ENCODE assay signal across 11 mouse cellular contexts in genomic region chr2:165597536-165597935, GRCm38 (mm10). TPM values are rescaled to one million over a fixed set of nuclear protein-coding genes. Genes with fewer than 3 reads are reported as not detected.
DNase-seq lines count a peak whose midpoint lies in the region; ATAC-seq lines count a peak whose summit lies in the region.
"Had no signal": no experiment of that assay in that cellular context is flagged by ENCODE, and none has a peak within 500 bp of the region (broad histone marks: within the 10 kb centered on the region; RNA-seq: fewer than 3 reads in every experiment).

No protein-coding gene starts in this region.

- peak; percentile 35 for DNase-seq in embryo, embryonic 10.5 days (ENCODE audit: low spot score)
- no peak for DNase-seq in embryo, embryonic 11 days
- no peak for DNase-seq in hindbrain, embryonic 14.5 days (ENCODE audit: low spot score)
- DNase-seq in neural tube, embryonic 11.5 days (ENCODE audit: low spot score) = no peak
- DNase-seq in thymus, postnatal 36 days = no peak
- DNase-seq in layer of hippocampus, adult 11-12 months (ENCODE audit: low spot score) = no peak
- DNase-seq in kidney, adult 8-10 months = no peak
- DNase-seq: adrenal gland, postnatal 10 days; thymus, adult 2 months had no signal

- H3K36me3 ChIP-seq in hindbrain, embryonic 14.5 days (replicated peaks; ENCODE audit: control insufficient read depth, insufficient read depth) = no peaks in the 10 kb centered on the region
- no peaks in the 10 kb centered on the region for H3K36me3 ChIP-seq in neural tube, embryonic 11.5 days (ENCODE audit: control insufficient read depth, insufficient read depth, low read length)

- peaks cover 11% of the 10 kb centered on the region; the same call in 1 of the 2 replicates for H3K27me3 ChIP-seq in hindbrain, embryonic 14.5 days (ENCODE audit: control insufficient read depth, insufficient read depth, low read length)
- peaks cover 11% of the 10 kb centered on the region; the same call in 1 of the 2 replicates for H3K27me3 ChIP-seq in neural tube, embryonic 11.5 days (ENCODE audit: control insufficient read depth, insufficient read depth, low read length)

- 40% methylated on average over 6 of the region's 6 CpGs for WGBS in hindbrain, embryonic 14.5 days
- 30% methylated on average over 6 of the region's 6 CpGs for WGBS in neural tube, embryonic 11.5 days

- H3K27ac ChIP-seq in brown adipose tissue, adult 24 weeks (replicated peaks; ENCODE audit: low read depth, low read length) = no peak overlapping the region
- no peak overlapping the region for H3K27ac ChIP-seq in hindbrain, embryonic 14.5 days
- no peak overlapping the region for H3K27ac ChIP-seq in neural tube, embryonic 11.5 days (ENCODE audit: low read depth, low read length)

- no peaks in the 10 kb centered on the region for H3K9me3 ChIP-seq in hindbrain, embryonic 14.5 days (ENCODE audit: control insufficient read depth, low read length)
- H3K9me3 ChIP-seq in neural tube, embryonic 11.5 days (ENCODE audit: control insufficient read depth, low read length) = no peaks in the 10 kb centered on the region

- H3K4me2 ChIP-seq in hindbrain, embryonic 14.5 days (replicated peaks) = peak overlapping the region; percentile 96; the same call in 1 of the 2 replicates
- 0 out of 2 replicates have a peak overlapping the region, but pooled peaks have one; percentile 12 for H3K4me2 ChIP-seq in neural tube, embryonic 11.5 days (ENCODE audit: low read depth)

- H3K9ac ChIP-seq in hindbrain, embryonic 14.5 days = no peak overlapping the region
- H3K9ac ChIP-seq in neural tube, embryonic 11.5 days (ENCODE audit: low read length) = no peak overlapping the region

- peaks cover 4% of the 10 kb centered on the region for H3K4me1 ChIP-seq in brown adipose tissue, adult 24 weeks (ENCODE audit: control insufficient read depth, insufficient read depth, insufficient read length, low read length)
- peaks cover 10% of the 10 kb centered on the region; the same call in 1 of the 2 replicates for H3K4me1 ChIP-seq in hindbrain, embryonic 14.5 days (replicated peaks; ENCODE audit: control insufficient read depth, insufficient read depth, low read length)
- H3K4me1 ChIP-seq in neural tube, embryonic 11.5 days (ENCODE audit: control insufficient read depth, insufficient read depth, low read length) = peaks cover 2% of the 10 kb centered on the region; the same call in 1 of the 2 replicates

- H3K4me3 ChIP-seq in brown adipose tissue, adult 24 weeks (ENCODE audit: insufficient read depth, low read depth, low read length) = 0 out of 2 replicates have a peak overlapping the region, but pooled peaks have one; percentile 8
- H3K4me3 ChIP-seq in hindbrain, embryonic 14.5 days (replicated peaks; ENCODE audit: low read length) = no peak overlapping the region
- H3K4me3 ChIP-seq in neural tube, embryonic 11.5 days (ENCODE audit: low read depth, low read length) = no peak overlapping the region

- no peak for ATAC-seq in hindbrain, embryonic 14.5 days (ENCODE audit: low FRiP score)
- ATAC-seq in neural tube, embryonic 11.5 days (ENCODE audit: insufficient read depth, low FRiP score, low TSS enrichment) = no peak
- ATAC-seq: midbrain, embryonic 16.5 days had no signal

RNA-seq across cellular contexts. Expression of gene Eya2, which starts 2.7 kb away (rescaled TPM):
- polyA plus RNA-seq in brown adipose tissue, adult 24 weeks (2012; ENCODE audit: insufficient read depth, insufficient read length, missing spikeins) = 1.4 and 4.3 TPM in 2 replicates
- polyA plus RNA-seq in hindbrain, embryonic 14.5 days (2014; fragmentation: Nextera tagmentation; extraction: Ambion mirVana) = 7.9 and 10.0 TPM in 2 replicates
- polyA plus RNA-seq in neural tube, embryonic 11.5 days (2014; fragmentation: Nextera tagmentation; extraction: Ambion mirVana) = 25.6 and 29.6 TPM in 2 replicates
